Comparison of ENCODE assay signal across 8 mouse cellular contexts in genomic region chr11:48816281-48816781, GRCm38 (mm10). TPM values are rescaled to one million over a fixed set of nuclear protein-coding genes. Genes with fewer than 3 reads are reported as not detected.
DNase-seq lines count a peak whose midpoint lies in the region; ATAC-seq lines count a peak whose summit lies in the region.

No protein-coding gene starts in this region.

- peak; percentile 3; the same call in 1 of the 2 replicates for ATAC-seq in liver, embryonic 12.5 days
- 0 out of 2 replicates have a peak, but pooled peaks have one; percentile 4 for ATAC-seq in monocyte, adult 5-6 weeks (replicated peaks; ENCODE audit: insufficient number of reproducible peaks, low FRiP score, low TSS enrichment, poor library complexity, severe bottlenecking)

- H3K4me1 ChIP-seq in brown adipose tissue, adult 24 weeks (ENCODE audit: control insufficient read depth, insufficient read depth, insufficient read length, low read length) = peaks cover 7% of the 10 kb centered on the region
- peaks cover 57% of the 10 kb centered on the region for H3K4me1 ChIP-seq in liver, embryonic 12.5 days

- H3K36me3 ChIP-seq in liver, embryonic 12.5 days = peaks cover 41% of the 10 kb centered on the region

- H3K27ac ChIP-seq in brown adipose tissue, adult 24 weeks (replicated peaks; ENCODE audit: low read depth, low read length) = peak overlapping the region; percentile 64; the same call in 1 of the 2 replicates
- H3K27ac ChIP-seq in liver, embryonic 12.5 days = peak overlapping the region; percentile 96

- H3K27me3 ChIP-seq in liver, embryonic 12.5 days (replicated peaks) = no peaks in the 10 kb centered on the region

- peak overlapping the region; percentile 73 for H3K4me3 ChIP-seq in brown adipose tissue, adult 24 weeks (ENCODE audit: insufficient read depth, low read depth, low read length)
- peak overlapping the region; percentile 90 for H3K4me3 ChIP-seq in liver, embryonic 12.5 days

- peak overlapping the region; percentile 86 for H3K4me2 ChIP-seq in liver, embryonic 12.5 days

- no peaks in the 10 kb centered on the region for H3K9me3 ChIP-seq in liver, embryonic 12.5 days (replicated peaks)

- peak overlapping the region; percentile 90 for H3K9ac ChIP-seq in liver, embryonic 12.5 days

- WGBS in liver, embryonic 12.5 days (ENCODE audit: insufficient replicate concordance) = 2% methylated on average over 23 of the region's 23 CpGs

- peak; percentile 61 for DNase-seq in layer of hippocampus, adult 11-12 months (ENCODE audit: low spot score)
- no peak for DNase-seq in layer of hippocampus, postnatal 14 days (ENCODE audit: low spot score in 2 of 2)
- peak; percentile 25 to 42 for DNase-seq in gastrocnemius, postnatal 4 days (ENCODE audit: low spot score in 2 of 2)
- peak; percentile 65 for DNase-seq in kidney, adult 11 months
- peak; percentile 73 for DNase-seq in testis, postnatal 10 days (ENCODE audit: low spot score)

RNA-seq across cellular contexts. Expression of gene Trim41, which starts 0.8 kb away (rescaled TPM):
- 10 to 100 TPM; 47.1 to 48.6 TPM for total RNA-seq in layer of hippocampus, postnatal 14 days (2021)
- 14.0 and 15.5 TPM in 2 replicates for polyA plus RNA-seq in brown adipose tissue, adult 24 weeks (2012; ENCODE audit: insufficient read depth, insufficient read length, missing spikeins)
- 10 to 100 TPM; 26.4 to 30.1 TPM for total RNA-seq in gastrocnemius, postnatal 4 days (2021)
- 2.1 and 2.3 TPM in 2 replicates for polyA plus RNA-seq in liver, embryonic 12.5 days (2016; fragmentation: Nextera tagmentation; extraction: Ambion mirVana)
- 52.9 to 85.7 TPM (median 59.4 TPM) in 3 replicates for total RNA-seq in monocyte, adult 5-6 weeks (2017)

RNA-seq across cellular contexts. Expression of gene Trim7, which starts 9.6 kb away (rescaled TPM):
- total RNA-seq in layer of hippocampus, postnatal 14 days (2021) = 1 to 10 TPM; 2.4 to 3.3 TPM
- 1.4 and 1.5 TPM in 2 replicates for polyA plus RNA-seq in brown adipose tissue, adult 24 weeks (2012; ENCODE audit: insufficient read depth, insufficient read length, missing spikeins)
- total RNA-seq in gastrocnemius, postnatal 4 days (2021) = 10 to 100 TPM; 46.3 to 63.6 TPM
- polyA plus RNA-seq in liver, embryonic 12.5 days (2016; fragmentation: Nextera tagmentation; extraction: Ambion mirVana) = not detected in 2 replicates
- 9.4 to 15.9 TPM (median 15.5 TPM) in 3 replicates for total RNA-seq in monocyte, adult 5-6 weeks (2017)

RNA-seq across cellular contexts. Expression of gene Gm12184, which starts 10.1 kb away (rescaled TPM):
- total RNA-seq in layer of hippocampus, postnatal 14 days (2021) = 1 to 10 TPM; 1.4 to 1.9 TPM
- 14.6 and 26.0 TPM in 2 replicates for polyA plus RNA-seq in brown adipose tissue, adult 24 weeks (2012; ENCODE audit: insufficient read depth, insufficient read length, missing spikeins)
- total RNA-seq in gastrocnemius, postnatal 4 days (2021) = 1 to 10 TPM; 1.9 to 4.9 TPM
- 4.1 and 5.0 TPM in 2 replicates for polyA plus RNA-seq in liver, embryonic 12.5 days (2016; fragmentation: Nextera tagmentation; extraction: Ambion mirVana)
- 7.5 to 29.4 TPM (median 12.2 TPM) in 3 replicates for total RNA-seq in monocyte, adult 5-6 weeks (2017)

RNA-seq across cellular contexts. Expression of gene Rack1, which starts 16.2 kb away (rescaled TPM):
- 100 to 1,000 TPM; 285 to 287 TPM for total RNA-seq in layer of hippocampus, postnatal 14 days (2021)
- polyA plus RNA-seq in brown adipose tissue, adult 24 weeks (2012; ENCODE audit: insufficient read depth, insufficient read length, missing spikeins) = 405 and 526 TPM in 2 replicates
- total RNA-seq in gastrocnemius, postnatal 4 days (2021) = 100 to 1,000 TPM; 692 to 818 TPM
- polyA plus RNA-seq in liver, embryonic 12.5 days (2016; fragmentation: Nextera tagmentation; extraction: Ambion mirVana) = 735 and 768 TPM in 2 replicates
- 995 to 1,435 TPM (median 1,367 TPM) in 3 replicates for total RNA-seq in monocyte, adult 5-6 weeks (2017)

RNA-seq across cellular contexts. Expression of gene Irgm1, which starts 55.2 kb away (rescaled TPM):
- total RNA-seq in layer of hippocampus, postnatal 14 days (2021) = 1 to 10 TPM; 4.2 to 5.2 TPM
- polyA plus RNA-seq in brown adipose tissue, adult 24 weeks (2012; ENCODE audit: insufficient read depth, insufficient read length, missing spikeins) = 9.2 and 11.6 TPM in 2 replicates
- 1 to 10 TPM; 7.9 to 8.0 TPM for total RNA-seq in gastrocnemius, postnatal 4 days (2021)
- 16.3 and 16.5 TPM in 2 replicates for polyA plus RNA-seq in liver, embryonic 12.5 days (2016; fragmentation: Nextera tagmentation; extraction: Ambion mirVana)
- 36.6 to 51.0 TPM (median 48.9 TPM) in 3 replicates for total RNA-seq in monocyte, adult 5-6 weeks (2017)

Comparison
In these comparisons a context has a peak if more than half of its experiments do, and no peak if none do; other contexts are left out.
1. DNase-seq: peak in layer of hippocampus, adult 11-12 months (single experiment), gastrocnemius, postnatal 4 days (2 of 2), kidney, adult 11 months (single experiment) and testis, postnatal 10 days (single experiment); none in layer of hippocampus, postnatal 14 days (0 of 2).